Mouse (Mus musculus): ENCODE data around the gene Sfxn5.

DNA sequence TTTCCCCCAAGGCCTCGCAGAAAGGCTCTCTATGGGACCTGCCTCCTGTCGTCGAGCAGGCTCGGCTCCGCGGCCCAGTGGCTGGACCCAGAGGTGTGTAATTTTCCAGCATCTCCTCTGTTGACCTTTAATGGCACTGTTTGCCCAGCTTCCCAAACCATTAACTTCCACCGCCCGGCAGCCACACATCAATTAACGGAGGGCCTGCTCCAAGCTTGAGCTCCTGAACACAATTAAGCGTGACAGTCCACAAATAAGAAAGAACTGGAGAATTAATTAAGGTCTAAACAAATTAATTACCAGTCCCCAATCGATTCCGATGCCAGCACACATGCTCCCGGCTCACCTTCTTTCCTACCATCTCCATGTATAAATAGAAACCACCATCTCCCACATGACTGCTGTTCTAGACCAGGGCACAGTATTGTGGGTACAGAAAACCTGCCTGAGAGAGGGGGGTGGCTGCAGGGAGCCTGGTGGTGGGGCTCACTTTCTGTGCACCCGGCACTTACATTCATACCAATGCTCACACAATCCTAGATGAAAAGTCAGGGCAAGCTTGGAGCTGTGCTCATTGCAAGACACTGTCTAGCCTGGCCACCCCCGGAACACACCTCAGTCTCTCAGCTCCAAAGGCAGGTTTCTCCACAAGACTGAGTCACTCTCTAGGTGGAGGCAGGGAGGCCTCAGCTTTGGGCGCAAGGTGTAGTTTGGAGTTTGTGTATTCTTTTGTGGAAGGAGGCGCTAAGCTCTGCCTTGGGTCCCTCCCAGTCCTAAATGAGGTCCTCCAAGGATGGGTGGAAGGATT is 80.8 kb downstream of the Sfxn5 start:
- TF ChIP-seq POLR2A (IDR thresholded peaks at IDR 0.05; ENCODE audit: control insufficient read depth, extremely low read depth, insufficient read depth, low read length, poor library complexity) (no peak), CTCF (IDR thresholded peaks at IDR 0.05; ENCODE audit: borderline replicate concordance, control insufficient read depth, extremely low read depth, insufficient read depth, low read length, poor library complexity) (no peak)

All from thymus, adult 2 months (tissue).